Mouse (Mus musculus) intestine, embryonic 14.5 days (tissue): ENCODE results near the gene Fabp7. TPM values are rescaled to one million over a fixed set of nuclear protein-coding genes. Genes with fewer than 3 reads are reported as not detected.

Experiments
- ATAC-seq: fragments of 200-750 bp; cut with Nextera tagmentation; replicated peaks from 2 replicates; pipeline ENCODE4 v1.8.0; 2017; ENCODE audit warnings: low read depth, moderate number of reproducible peaks, moderate TSS enrichment, moderate library complexity; ENCODE audit not compliant: low FRiP score, low TSS enrichment
- DNase-seq: peaks from one replicate; pipeline ENCODE4 v3.0.0-alpha.2; 2018; ENCODE audit warnings: low spot score
- H3K27ac ChIP-seq: fragments of 300-500 bp; sonication (generic); 2 replicates; pipeline ENCODE4 v1.5.1; 2014; ENCODE audit warnings: low read depth, mild to moderate bottlenecking, control low read depth
- H3K27me3 ChIP-seq: fragments of 300-500 bp; sonication (generic); replicated peaks from 2 replicates; pipeline ENCODE4 v1.6.1; 2014; ENCODE audit warnings: low read length, control low read depth; ENCODE audit not compliant: control insufficient read depth, insufficient read depth
- H3K36me3 ChIP-seq: fragments of 300-500 bp; sonication (generic); 2 replicates; pipeline ENCODE4 v1.6.1; 2014; ENCODE audit warnings: low read length, control low read depth; ENCODE audit not compliant: control insufficient read depth, insufficient read depth
- H3K4me1 ChIP-seq: fragments of 300-500 bp; sonication (generic); replicated peaks from 2 replicates; pipeline ENCODE4 v1.6.1; 2014; ENCODE audit warnings: low read length, control low read depth, mixed read lengths; ENCODE audit not compliant: control insufficient read depth, insufficient read depth
- H3K4me2 ChIP-seq: fragments of 300-500 bp; sonication (generic); 2 replicates; pipeline ENCODE4 v1.6.1; 2014; ENCODE audit warnings: low read length
- H3K4me3 ChIP-seq: fragments of 300-500 bp; sonication (generic); 2 replicates; pipeline ENCODE4 v1.5.1; 2014; ENCODE audit warnings: low read depth, low read length, control low read depth, mixed read lengths
- H3K9ac ChIP-seq: fragments of 300-500 bp; sonication (generic); 2 replicates; pipeline ENCODE4 v1.6.1; 2014; ENCODE audit warnings: mild to moderate bottlenecking, low read length
- H3K9me3 ChIP-seq: fragments of 300-500 bp; sonication (generic); 2 replicates; pipeline ENCODE4 v1.6.1; 2016; ENCODE audit warnings: low read length, control low read depth; ENCODE audit not compliant: control insufficient read depth
- WGBS: fragments of 180-500 bp; shearing (Covaris S2); extraction: QIAGEN DNeasy Blood & Tissue Kit; methylation state at CpG from one replicate; pipeline ENCODE4 v1.1.7; 2014; 5-methylcytosine and 5-hydroxymethylcytosine counted together
- polyA plus RNA-seq: library from polyadenylated mRNA; unstranded; fragments of >200 nt; fragmentation: Nextera tagmentation; extraction: Ambion mirVana; gene quantifications from 2 replicates; pipeline ENCODE4 v1.2.1, GENCODE M21; 2014

Fabp7 gene
- polyA plus RNA-seq, 1 experiment from 2014 or later: 58.4 TPM

GRCm38 (mm10) chr10:57794018-57794417 is 9.3 kb downstream of the Fabp7 start, which contains the start of gene Smpdl3a:
Smpdl3a (plus strand) TSS chr10:57794335.
- Histone ChIP-seq H3K4me2 (peak within 1 kb of the TSS; percentile 94), H3K27me3 (no peaks in the 10 kb centered on the region), H3K27ac (no peak within 1 kb of the TSS), H3K9me3 (no peaks in the 10 kb centered on the region), H3K4me1 (peaks cover 6% of the 10 kb centered on the region; the same call in 1 of the 2 replicates), H3K4me3 (peak within 1 kb of the TSS; percentile 60), H3K9ac (peak within 1 kb of the TSS; percentile 69), H3K36me3 (no peaks in the 10 kb centered on the region)
- 53% methylated on average over 7 of the region's 7 CpGs for WGBS
- no peak for DNase-seq
- ATAC-seq: no peak

GRCm38 (mm10) chr10:57794491-57795461 is 10.1 kb downstream of the Fabp7 start:
- ATAC-seq (peak; percentile 84), DNase-seq (peak; percentile 78)
- Histone ChIP-seq H3K9me3 (no peaks in the 10 kb centered on the region), H3K27ac (no peak overlapping the region), H3K9ac (peak overlapping the region; percentile 69), H3K36me3 (no peaks in the 10 kb centered on the region), H3K4me3 (peak overlapping the region; percentile 60), H3K4me1 (peaks cover 6% of the 10 kb centered on the region; the same call in 1 of the 2 replicates), H3K4me2 (peak overlapping the region; percentile 94), H3K27me3 (no peaks in the 10 kb centered on the region)
- WGBS: under 1% methylated on average over 44 of the region's 44 CpGs

GRCm38 (mm10) chr10:57795542-57795941 is 10.9 kb downstream of the Fabp7 start:
- no peak overlapping the region for H3K27ac ChIP-seq
- DNase-seq: peak; percentile 59
- no peak overlapping the region for H3K9ac ChIP-seq
- H3K4me2 ChIP-seq: peak overlapping the region; percentile 94
- H3K36me3 ChIP-seq: no peaks in the 10 kb centered on the region
- peaks cover 6% of the 10 kb centered on the region; the same call in 1 of the 2 replicates for H3K4me1 ChIP-seq
- H3K27me3 ChIP-seq: no peaks in the 10 kb centered on the region
- WGBS: 19% methylated on average over 4 of the region's 4 CpGs
- peak overlapping the region; percentile 60 for H3K4me3 ChIP-seq
- no peak for ATAC-seq
- no peaks in the 10 kb centered on the region for H3K9me3 ChIP-seq

GRCm38 (mm10) chr10:57796057-57796456 is 11.4 kb downstream of the Fabp7 start:
- Histone ChIP-seq H3K36me3 (no peaks in the 10 kb centered on the region), H3K27ac (no peak overlapping the region), H3K4me1 (peaks cover 6% of the 10 kb centered on the region; the same call in 1 of the 2 replicates), H3K27me3 (no peaks in the 10 kb centered on the region), H3K4me2 (peak overlapping the region; percentile 94; the same call in 1 of the 2 replicates), H3K9me3 (no peaks in the 10 kb centered on the region), H3K9ac (no peak overlapping the region), H3K4me3 (no peak overlapping the region)
- ATAC-seq (no peak), DNase-seq (peak; percentile 59)
- WGBS: 35% methylated on average over 4 of the region's 4 CpGs

GRCm38 (mm10) chr10:57799486-57799885 is 14.8 kb downstream of the Fabp7 start:
- DNase-seq (no peak), ATAC-seq (no peak)
- H3K27me3 ChIP-seq: no peaks in the 10 kb centered on the region
- no peak overlapping the region for H3K4me3 ChIP-seq
- no peak overlapping the region for H3K9ac ChIP-seq
- 90% methylated on average over 1 of the region's 1 CpGs for WGBS
- H3K36me3 ChIP-seq: no peaks in the 10 kb centered on the region
- H3K4me1 ChIP-seq: peaks cover 6% of the 10 kb centered on the region; the same call in 1 of the 2 replicates
- no peaks in the 10 kb centered on the region for H3K9me3 ChIP-seq
- H3K27ac ChIP-seq: no peak overlapping the region
- H3K4me2 ChIP-seq: no peak overlapping the region

- DNase-seq: no peak
- Histone ChIP-seq H3K4me2 (no peak overlapping the region), H3K9ac (no peak overlapping the region), H3K27ac (no peak overlapping the region), H3K4me1 (no peaks in the 10 kb centered on the region), H3K36me3 (peaks cover 4% of the 10 kb centered on the region; the same call in 1 of the 2 replicates), H3K27me3 (no peaks in the 10 kb centered on the region), H3K9me3 (no peaks in the 10 kb centered on the region), H3K4me3 (no peak overlapping the region)
- 89% methylated on average over 6 of the region's 6 CpGs for WGBS
- ATAC-seq: no peak
Observed at GRCm38 (mm10) chr10:57807754-57808153, 23.1 kb downstream of the Fabp7 start.

GRCm38 (mm10) chr10:57812161-57812856 is 27.6 kb downstream of the Fabp7 start:
- Histone ChIP-seq H3K4me3 (no peak overlapping the region), H3K4me1 (no peaks in the 10 kb centered on the region), H3K27ac (no peak overlapping the region), H3K9ac (no peak overlapping the region), H3K4me2 (no peak overlapping the region), H3K36me3 (0 out of 2 replicates have a peak, but pooled peaks cover 4% of the 10 kb centered on the region), H3K27me3 (no peaks in the 10 kb centered on the region), H3K9me3 (no peaks in the 10 kb centered on the region)
- DNase-seq: no peak
- no peak for ATAC-seq
- WGBS: 83% methylated on average over 5 of the region's 5 CpGs

- no peaks in the 10 kb centered on the region for H3K4me1 ChIP-seq
- no peaks in the 10 kb centered on the region for H3K36me3 ChIP-seq
- ATAC-seq (no peak), DNase-seq (no peak)
- H3K9ac ChIP-seq: no peak overlapping the region
- WGBS: 81% methylated on average over 2 of the region's 2 CpGs
- H3K4me3 ChIP-seq: no peak overlapping the region
- H3K27me3 ChIP-seq: no peaks in the 10 kb centered on the region
- no peak overlapping the region for H3K4me2 ChIP-seq
- H3K9me3 ChIP-seq: no peaks in the 10 kb centered on the region
- H3K27ac ChIP-seq: no peak overlapping the region
Observed at GRCm38 (mm10) chr10:57814295-57814694, 29.6 kb downstream of the Fabp7 start.
